Mouse (Mus musculus) spleen, postnatal 14 days (tissue): ENCODE results near the gene Erf.

Source experiments
- DNase-seq, 2 experiments: peaks; one replicate each; pipeline ENCODE4 v3.0.0; 2021 to 2022; ENCODE audit warnings: low spot score in 2 of 2

The Erf gene

GRCm38 (mm10) chr7:25210482-25210881, 40.1 kb downstream of the Erf start:
- no peak for DNase-seq

DNA sequence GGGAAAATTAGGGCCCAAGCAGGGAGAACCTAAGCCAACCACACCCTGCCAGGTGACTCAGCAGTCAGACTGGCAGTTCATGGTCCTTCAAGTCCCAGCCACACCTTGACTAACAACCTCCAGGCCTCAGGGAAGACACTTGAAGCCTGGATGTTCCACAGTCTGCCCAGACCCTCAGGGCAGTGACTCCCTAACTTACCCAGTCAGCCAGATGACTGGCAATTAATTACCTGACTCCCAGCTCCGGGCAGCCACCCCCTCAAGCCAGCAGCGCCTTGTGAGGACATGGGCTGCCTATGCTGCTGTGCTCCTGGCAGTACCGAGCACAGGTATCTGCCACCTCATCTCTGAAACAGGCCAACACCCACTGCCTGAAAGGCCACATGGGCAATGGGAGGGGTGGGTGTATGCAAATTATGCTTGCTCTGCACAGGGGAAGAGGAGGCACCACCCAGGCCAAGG, 41.4 kb downstream of the Erf start:
- no peak for DNase-seq

GRCm38 (mm10) chr7:25206094-25206830, 44.3 kb downstream of the Erf start:
- no peak for DNase-seq

- DNase-seq, result peak; percentile 41 to 42
These were observed 45.0 kb downstream of the Erf start for GRCm38 (mm10) chr7:25205355-25206093.

DNA sequence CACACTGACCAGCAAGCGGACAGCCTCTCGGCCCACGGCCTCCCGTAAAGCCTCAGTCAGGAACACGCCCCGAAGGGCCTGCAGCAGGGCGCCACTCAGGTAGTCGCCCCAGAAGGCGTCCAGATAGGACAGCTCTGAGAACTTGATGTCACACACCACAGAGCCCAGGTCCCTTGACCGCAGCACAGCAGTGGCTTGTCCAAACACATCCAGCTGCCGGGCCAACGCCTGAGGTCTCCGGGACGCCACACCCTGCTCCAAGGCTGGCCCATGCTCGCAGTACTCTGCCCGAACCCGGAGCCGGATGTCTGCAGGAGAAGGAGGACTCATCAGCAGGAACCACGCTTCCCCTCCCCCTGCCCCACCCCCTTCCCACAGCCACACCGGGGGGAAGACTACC, 46.9 kb downstream of the Erf start:
- DNase-seq, result no peak

- no peak for DNase-seq
These were observed 53.1 kb downstream of the Erf start for GRCm38 (mm10) chr7:25197384-25198018.

DNA sequence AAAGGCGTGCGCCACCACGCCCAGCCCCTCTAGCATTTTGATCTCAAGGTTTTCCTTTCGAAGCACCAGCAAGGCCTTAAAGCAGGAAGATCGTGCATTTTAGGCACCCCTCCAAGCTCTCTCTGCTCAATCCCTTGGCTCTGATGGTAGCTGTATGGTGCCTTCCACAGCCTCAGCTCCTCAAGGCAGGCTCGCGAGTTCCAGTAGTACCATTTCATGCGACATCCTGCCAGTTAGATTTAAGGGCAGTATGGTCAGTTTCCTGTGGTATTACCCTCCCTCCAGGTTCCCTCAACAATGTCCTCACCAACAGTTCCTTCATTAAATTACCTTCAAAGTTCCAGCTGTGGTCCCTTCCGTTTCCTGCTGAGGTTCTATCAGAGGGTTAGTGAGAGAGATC, 54.5 kb downstream of the Erf start:
- no peak for DNase-seq

GRCm38 (mm10) chr7:25195148-25195547, 55.4 kb downstream of the Erf start:
- no peak for DNase-seq
